Mouse (Mus musculus) testis, postnatal 10 days (tissue): ENCODE measurements around the gene Alg5.
"Not testable (repeated sequence)": the region's sequence is repeated elsewhere in the genome, so short reads cannot be mapped to it uniquely, and the experiment has no call there.

Experiments
- DNase-seq: peaks from one replicate; pipeline ENCODE4 v3.0.0; 2021; ENCODE audit warnings: low spot score

Alg5 gene

GRCm38 (mm10) chr3:54737317-54737716 lies 2.0 kb downstream of the Alg5 start:
- DNase-seq = no peak

- DNase-seq = no peak
Observed at GRCm38 (mm10) chr3:54741965-54742364, 6.6 kb downstream of the Alg5 start.

GRCm38 (mm10) chr3:54745799-54746198 lies 10.5 kb downstream of the Alg5 start:
- peak; percentile 62 for DNase-seq

- DNase-seq = no peak
Observed at GRCm38 (mm10) chr3:54753411-54753810, 18.1 kb downstream of the Alg5 start.

DNA sequence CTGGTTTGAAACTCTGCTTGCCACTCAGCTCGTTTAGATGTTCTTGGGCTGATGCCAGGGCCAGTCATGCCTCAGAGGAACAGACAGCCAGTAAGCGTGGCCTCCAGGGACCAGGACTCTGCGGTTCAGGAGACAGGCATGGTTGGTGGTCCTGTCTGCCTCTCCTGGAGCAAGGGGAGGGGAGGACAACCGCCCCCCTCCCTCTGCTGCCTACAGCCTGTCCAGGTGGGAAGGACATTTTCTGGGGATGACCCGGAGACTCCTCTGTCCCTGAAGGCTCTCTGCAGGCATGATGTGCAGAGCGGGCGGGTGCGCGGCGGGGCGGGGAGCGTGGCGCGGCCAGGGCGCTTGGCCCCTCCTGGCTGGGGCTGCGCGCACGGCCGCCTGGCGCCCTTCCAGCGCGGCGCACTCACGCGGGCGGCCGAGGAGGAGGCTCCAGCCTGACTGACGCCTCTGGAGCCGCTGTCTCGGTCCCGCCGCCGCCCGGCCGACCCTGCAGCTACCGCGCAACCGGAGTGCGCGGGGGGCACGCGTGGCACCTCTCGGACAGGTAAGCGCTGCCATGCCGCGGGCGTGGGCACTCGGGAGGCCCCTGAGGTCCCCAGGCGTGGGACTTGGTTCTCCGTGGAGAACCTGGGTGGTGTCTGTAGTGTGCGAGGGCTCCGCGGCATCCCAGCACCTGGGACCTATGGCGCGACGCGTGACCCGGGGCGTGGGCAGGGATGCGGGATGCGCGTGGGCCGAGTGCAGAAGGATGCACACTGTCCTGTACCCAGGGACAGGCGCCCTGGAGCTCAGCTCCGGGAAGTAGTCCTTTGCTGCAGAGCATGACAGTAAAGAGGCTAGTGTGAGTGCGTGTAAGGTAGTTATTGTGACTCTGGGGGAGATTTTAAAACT lies 20.1 kb downstream of the Alg5 start, which contains the start of gene Smad9:
Gene Smad9, plus strand, starts transcription at position 438 of the 897 bp plus-strand sequence.
- DNase-seq = peak; percentile 69

DNA sequence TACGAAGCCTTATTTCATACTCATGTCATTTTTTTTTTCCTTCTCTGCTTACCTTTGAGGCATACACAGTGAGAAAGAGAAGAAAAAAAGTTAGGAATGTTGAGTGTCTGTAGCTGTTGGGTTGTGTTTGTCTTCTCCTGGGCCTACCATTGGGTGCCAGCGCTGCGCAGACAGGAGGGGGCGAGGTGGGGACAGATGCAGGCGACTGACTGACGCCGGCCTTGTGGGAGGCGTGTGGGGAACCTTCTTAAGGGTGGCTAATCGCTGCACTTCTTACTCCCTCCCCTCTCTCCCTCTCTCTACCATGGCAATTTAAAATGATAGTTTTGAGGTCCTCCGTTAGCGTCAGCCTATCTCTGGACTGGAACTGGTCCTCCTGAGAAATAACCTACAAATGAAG lies 20.7 kb downstream of the Alg5 start:
- no peak for DNase-seq

GRCm38 (mm10) chr3:54757446-54757845 lies 22.1 kb downstream of the Alg5 start:
- DNase-seq = no peak

- no peak for DNase-seq
Observed at GRCm38 (mm10) chr3:54759211-54759610, 23.9 kb downstream of the Alg5 start.

GRCm38 (mm10) chr3:54760321-54761115 lies 25.2 kb downstream of the Alg5 start:
- DNase-seq = no peak

GRCm38 (mm10) chr3:54761258-54761657 lies 25.9 kb downstream of the Alg5 start:
- DNase-seq = no peak

- no peak for DNase-seq
Observed at GRCm38 (mm10) chr3:54764418-54764817, 29.1 kb downstream of the Alg5 start.

GRCm38 (mm10) chr3:54765521-54765920 lies 30.2 kb downstream of the Alg5 start:
- DNase-seq = not testable (repeated sequence)

- no peak for DNase-seq
Observed at GRCm38 (mm10) chr3:54766034-54766433, 30.7 kb downstream of the Alg5 start.

GRCm38 (mm10) chr3:54766811-54767210 lies 31.5 kb downstream of the Alg5 start:
- no peak for DNase-seq

DNA sequence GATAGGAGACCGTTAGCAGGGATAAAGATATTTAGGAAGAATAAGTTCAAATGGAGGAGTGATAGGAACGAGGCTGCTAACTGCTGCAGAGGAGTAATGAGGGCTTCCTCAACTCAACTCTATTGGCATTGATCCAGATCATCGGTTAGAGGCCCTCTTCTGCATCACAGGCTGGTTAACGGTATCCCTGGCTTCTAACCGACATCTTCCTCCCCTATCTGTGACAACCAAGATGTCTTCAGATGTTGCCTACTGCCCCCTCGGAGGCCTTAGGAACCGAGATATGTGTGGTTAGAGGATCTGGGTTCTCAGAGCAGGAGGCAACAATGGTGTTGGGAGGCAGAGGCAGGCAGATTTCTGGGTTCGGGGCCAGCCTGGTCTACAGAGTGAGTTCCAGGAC lies 33.3 kb downstream of the Alg5 start:
- no peak for DNase-seq

DNA sequence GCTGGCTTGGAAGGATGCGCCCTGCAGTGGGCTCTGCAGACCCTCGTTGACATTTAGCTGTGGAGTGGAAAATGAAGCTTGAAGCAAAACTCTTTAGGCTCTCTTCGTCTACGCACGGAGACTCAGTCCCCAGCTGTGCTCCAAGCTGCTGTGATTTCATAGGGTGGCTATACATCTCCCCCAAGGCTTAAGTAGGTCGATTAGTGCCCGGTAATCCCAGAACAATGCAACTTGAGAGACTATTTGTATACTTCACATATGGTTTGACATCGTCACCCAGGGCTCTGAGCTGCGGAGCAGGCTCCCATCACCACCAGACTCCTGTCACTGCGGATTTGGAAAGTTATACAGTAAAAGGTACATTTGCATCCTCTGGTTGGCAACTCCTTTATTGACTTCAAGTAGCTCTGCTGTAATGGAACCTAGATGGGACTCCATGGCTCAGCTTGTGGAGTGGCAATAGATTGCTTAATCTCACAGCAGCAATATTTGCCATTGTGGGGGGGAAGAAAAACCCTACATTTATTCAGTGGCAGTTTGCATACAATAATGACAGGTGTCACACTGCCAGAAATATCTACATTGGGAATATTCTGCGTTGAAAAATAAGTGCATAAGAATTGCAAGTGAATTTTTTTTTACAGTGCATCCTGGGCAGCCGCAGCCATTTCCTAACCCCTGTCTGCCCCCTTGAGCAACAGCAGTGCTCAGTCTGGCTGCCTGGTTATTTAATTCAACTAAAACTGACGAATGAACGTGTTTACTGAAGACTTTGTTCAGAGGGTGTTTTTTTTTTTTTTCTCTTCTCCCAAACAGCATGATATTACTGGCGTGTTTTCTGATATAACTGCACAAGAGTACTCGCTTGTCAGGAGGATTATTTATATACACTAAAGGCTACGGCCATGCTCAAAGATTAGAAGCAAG lies 34.3 kb downstream of the Alg5 start:
- no peak for DNase-seq

- DNase-seq = no peak
Observed at GRCm38 (mm10) chr3:54773613-54774012, 38.3 kb downstream of the Alg5 start.

DNA sequence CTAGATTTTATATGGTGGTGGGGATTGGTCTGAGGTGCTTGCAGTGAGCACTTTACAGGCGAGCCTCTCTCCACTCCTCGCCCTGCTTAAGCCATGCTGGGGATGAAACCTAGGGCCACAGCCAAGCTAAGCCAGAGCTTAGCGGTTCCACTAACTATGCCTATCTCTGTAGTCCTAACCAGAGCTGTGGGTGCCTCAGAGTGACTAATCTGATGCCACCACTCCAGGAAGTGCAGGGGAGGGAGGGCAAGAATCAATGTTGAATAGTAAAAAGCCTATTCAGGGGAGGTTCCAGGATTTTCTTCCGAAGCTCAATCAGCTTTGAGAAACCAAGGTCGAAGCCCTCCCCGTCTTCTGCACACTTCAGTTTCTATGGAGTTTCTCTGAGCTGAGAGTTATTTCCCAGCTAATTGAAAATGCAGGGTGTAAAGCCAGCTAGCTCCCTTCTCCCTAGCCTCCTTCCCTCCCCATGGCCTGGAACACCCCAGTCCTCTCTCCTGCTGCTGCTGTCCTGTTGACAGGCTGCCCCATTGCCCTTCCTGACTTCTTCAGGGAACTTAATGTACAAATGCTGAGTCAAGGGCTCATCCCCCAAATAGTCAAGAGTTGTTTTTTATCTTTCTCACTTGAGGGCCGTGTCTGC lies 40.8 kb downstream of the Alg5 start:
- DNase-seq = no peak

- DNase-seq = no peak
Observed at GRCm38 (mm10) chr3:54790601-54791000, 55.3 kb downstream of the Alg5 start.

DNA sequence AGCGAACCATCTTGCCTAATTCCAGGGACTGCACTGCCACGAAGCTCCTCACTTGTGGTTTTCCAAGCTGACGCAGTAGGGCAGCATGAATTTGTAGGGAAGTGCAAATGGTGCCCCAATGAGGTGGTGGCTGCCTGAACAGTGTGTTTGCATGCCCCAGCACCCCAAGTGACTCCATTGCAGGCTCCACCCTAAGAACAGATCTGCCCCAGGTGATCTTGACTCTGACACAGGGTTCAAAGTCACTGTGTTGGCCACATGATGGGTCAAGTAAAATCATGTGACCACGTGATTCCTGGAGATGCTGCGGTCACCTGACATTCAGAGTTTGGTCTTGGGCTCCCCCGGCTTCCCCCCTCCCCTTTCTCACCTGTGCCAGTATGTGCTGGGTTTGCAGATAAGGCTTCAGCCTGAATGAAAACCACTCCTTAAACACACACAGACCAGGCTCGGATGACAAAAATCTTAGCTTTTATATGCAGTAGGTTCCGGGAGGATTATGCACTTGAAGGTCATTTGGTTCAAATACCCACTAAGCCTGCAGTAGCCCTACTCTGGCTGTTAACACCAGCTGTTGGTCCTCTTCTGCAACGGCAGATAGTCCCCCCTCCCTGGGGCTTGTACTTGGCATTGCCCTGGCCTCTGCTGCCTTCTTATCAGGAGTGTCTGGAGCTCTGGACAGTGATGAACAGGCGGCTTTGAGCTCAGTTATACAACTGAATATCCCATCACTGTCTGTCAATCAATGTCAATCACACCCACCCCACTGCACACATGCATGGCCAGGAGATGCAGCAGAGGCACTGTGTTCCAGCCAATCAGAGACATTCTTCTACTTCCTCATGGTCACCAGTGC lies 56.7 kb downstream of the Alg5 start:
- no peak for DNase-seq
